Mouse (Mus musculus) cerebellum, adult 9-10 months (tissue): ENCODE results near the gene Olfr132.
"Not testable (repeated sequence)": the region's sequence is repeated elsewhere in the genome, so short reads cannot be mapped to it uniquely, and the experiment has no call there.

Source experiments
- DNase-seq: peaks from one replicate; pipeline ENCODE4 v3.0.0; 2022

Gene Olfr132

DNA sequence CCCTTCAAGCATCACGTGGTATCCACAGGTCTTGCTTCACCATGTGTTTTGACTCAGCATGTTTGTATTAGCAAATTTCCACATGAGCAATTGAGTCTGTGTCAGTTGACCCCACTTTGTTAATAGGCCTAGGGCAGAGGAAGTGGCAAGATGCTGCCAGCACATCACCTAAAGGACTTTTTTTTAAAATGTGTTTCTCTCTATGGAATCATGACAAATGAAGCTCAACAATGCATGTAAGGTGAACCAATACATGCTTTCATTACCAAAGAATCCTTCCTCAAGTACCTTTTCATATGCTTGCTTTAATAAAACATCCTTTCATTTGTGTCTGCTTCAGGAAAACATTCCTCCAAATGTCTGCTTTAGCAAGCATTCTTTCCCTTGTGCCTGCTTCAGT is at the start of gene Olfr132:
Olfr132 (minus strand) TSS at position 101 of the 400 bp plus-strand sequence.
- DNase-seq = no peak

DNA sequence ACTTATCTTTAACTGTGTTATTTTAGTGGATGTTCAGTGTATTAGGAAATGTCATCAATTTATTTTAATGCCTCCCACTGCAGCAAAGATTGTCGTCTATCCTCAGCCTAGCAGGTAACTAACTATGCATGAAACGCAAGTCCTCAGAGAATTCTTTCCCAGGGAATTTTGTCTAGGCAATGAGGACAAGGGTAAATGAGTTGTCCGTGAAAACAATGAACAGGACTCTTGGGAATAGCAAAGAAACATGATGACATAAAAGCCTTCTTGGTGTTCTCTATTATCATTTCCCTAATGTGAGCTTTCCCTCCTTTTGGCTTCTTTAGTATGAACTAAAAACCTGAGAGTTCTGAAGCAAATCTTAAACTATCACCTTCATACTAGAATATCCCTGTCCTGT is 36.8 kb upstream of the Olfr132 start, which contains the start of gene Olfr134:
Olfr134 (plus strand) TSS at position 301 of the 400 bp plus-strand sequence.
- DNase-seq = no peak

GRCm38 (mm10) chr17:38144981-38145380 is 10.7 kb upstream of the Olfr132 start, which contains the start of gene Olfr133:
Gene Olfr133, plus strand, starts transcription at chr17:38145281.
- no peak for DNase-seq

GRCm38 (mm10) chr17:38125371-38125770 is 9.0 kb downstream of the Olfr132 start:
- DNase-seq = not testable (repeated sequence)

- DNase-seq = not testable (repeated sequence)
These were observed 10.1 kb downstream of the Olfr132 start for GRCm38 (mm10) chr17:38124199-38124598.

- DNase-seq = no peak
These were observed 45.7 kb downstream of the Olfr132 start, which contains the start of gene Olfr131 for GRCm38 (mm10) chr17:38088593-38088992. Gene Olfr131, minus strand, starts transcription at chr17:38088693.

DNA sequence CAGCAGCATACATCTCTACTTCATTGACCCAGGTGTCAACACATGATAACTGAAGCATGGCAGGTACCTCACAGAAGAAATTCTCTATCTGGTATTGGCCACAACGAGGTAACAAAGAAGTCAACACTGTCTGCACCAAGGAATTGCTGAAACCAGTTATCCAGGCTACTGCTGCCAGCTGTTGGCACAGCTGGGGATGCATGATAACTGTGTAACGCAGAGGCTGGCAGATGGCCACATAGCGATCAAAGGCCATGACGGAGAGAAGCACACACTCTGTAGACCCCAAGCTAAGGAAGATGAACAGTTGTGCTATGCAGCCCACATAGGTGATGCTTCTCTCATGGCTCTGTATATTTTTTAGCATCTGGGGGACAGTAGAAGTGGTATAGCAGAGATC is 52.0 kb downstream of the Olfr132 start:
- DNase-seq = no peak
